Mouse (Mus musculus) heart, adult 2 months (tissue): ENCODE results near the gene Bcl11a. TPM values are rescaled to one million over a fixed set of nuclear protein-coding genes. Genes with fewer than 3 reads are reported as not detected.

Experiments
- DNase-seq, 2 experiments: peaks; one replicate each; pipeline ENCODE4 v3.0.0; 2021
- H3K27ac ChIP-seq: fragments of 200-600 bp; 2 replicates; pipeline ENCODE4 v1.8.1; 2022
- H3K27me3 ChIP-seq: fragments of 200-500 bp; 2 replicates; pipeline ENCODE4 v1.6.1; 2012; ENCODE audit warnings: mild to moderate bottlenecking, low read length, inconsistent platforms, mixed read lengths; ENCODE audit not compliant: control insufficient read depth, insufficient read depth
- H3K36me3 ChIP-seq: fragments of 200-500 bp; 2 replicates; pipeline ENCODE4 v1.6.1; 2012; ENCODE audit warnings: low read length, inconsistent platforms; ENCODE audit not compliant: control insufficient read depth, insufficient read depth
- H3K4me1 ChIP-seq: fragments of 200-500 bp; 2 replicates; pipeline ENCODE4 v1.6.1; 2011; ENCODE audit warnings: low read length; ENCODE audit not compliant: control insufficient read depth, insufficient read depth
- H3K4me3 ChIP-seq: fragments of 200-600 bp; 2 replicates; pipeline ENCODE4 v1.8.1; 2022
- H3K79me2 ChIP-seq: fragments of 200-500 bp; replicated peaks from 2 replicates; pipeline ENCODE4 v1.6.1; 2012; ENCODE audit warnings: mild to moderate bottlenecking, inconsistent platforms, low read length, moderate library complexity, mixed read lengths; ENCODE audit not compliant: control insufficient read depth, insufficient read depth
- H3K9ac ChIP-seq: fragments of 200-500 bp; 2 replicates; pipeline ENCODE4 v1.6.1; 2012; ENCODE audit warnings: low read depth, mild to moderate bottlenecking, control low read depth, inconsistent platforms, low read length, mixed read lengths
- CTCF ChIP-seq: fragments of 200-600 bp; IDR thresholded peaks from 2 replicates; pipeline ENCODE4 v1.8.1; 2022; ENCODE audit warnings: antibody characterized with exemption, mild to moderate bottlenecking, moderate library complexity
- EP300 ChIP-seq: fragments of 200-500 bp; IDR thresholded peaks from 2 replicates; pipeline ENCODE4 v1.6.1; 2011; ENCODE audit warnings: low read depth, low read length, control low read depth; ENCODE audit not compliant: insufficient read depth
- POLR2A ChIP-seq: fragments of 200-500 bp; IDR thresholded peaks from 2 replicates; pipeline ENCODE4 v1.6.1; 2011; ENCODE audit warnings: mild to moderate bottlenecking, low read depth, low read length, control low read depth; ENCODE audit not compliant: insufficient read depth
- WGBS: fragments of 180-500 bp; shearing (Covaris S2); methylation state at CpG from one replicate; pipeline ENCODE4 v1.1.7; 2018; 5-methylcytosine and 5-hydroxymethylcytosine counted together
- intact Hi-C: fragments of 180-260 bp; cut with DNase I; formaldehyde crosslinking; loops from one replicate; pipeline ENCODE4 v1.15.1; 2025
- polyA plus RNA-seq: library from polyadenylated mRNA; depleted of rRNA; stranded (reverse); fragments of >200 nt; gene quantifications from 2 replicates; pipeline ENCODE4 v1.2.3, GENCODE M21; 2012
- total RNA-seq, 2 experiments: library from RNA; stranded (reverse); gene quantifications; 2 replicates each; pipeline ENCODE4 v1.2.3; 2021

Gene Bcl11a
- total and polyA plus RNA-seq, 3 experiments, result 1.1 to 4.2 (median 2.4) TPM

GRCm38 (mm10) chr11:24078706-24079316 lies 955 bp downstream of the Bcl11a start:
- peaks cover 16% of the 10 kb centered on the region for H3K27me3 ChIP-seq
- WGBS, result under 1% methylated on average over 38 of the region's 38 CpGs
- peak overlapping the region; percentile 62 for H3K9ac ChIP-seq
- H3K4me3 ChIP-seq, result peak overlapping the region; percentile 54
- TF ChIP-seq CTCF (no peak), EP300 (no peak), POLR2A (no peak)
- DNase-seq, result peak; percentile 64 to 65
- no peaks in the 10 kb centered on the region for H3K36me3 ChIP-seq
- H3K4me1 ChIP-seq, result peaks cover 3% of the 10 kb centered on the region
- no peaks in the 10 kb centered on the region for H3K79me2 ChIP-seq
- intact Hi-C loops, result no loop called here
- peak overlapping the region; percentile 6; the same call in 1 of the 2 replicates for H3K27ac ChIP-seq

GRCm38 (mm10) chr11:24079392-24080391 lies 1.8 kb downstream of the Bcl11a start:
- TF ChIP-seq POLR2A (no peak), EP300 (no peak), CTCF (no peak)
- Histone ChIP-seq H3K4me3 (peak overlapping the region; percentile 54), H3K9ac (peak overlapping the region; percentile 71), H3K79me2 (no peaks in the 10 kb centered on the region), H3K27ac (peak overlapping the region; percentile 56; the same call in 1 of the 2 replicates), H3K36me3 (no peaks in the 10 kb centered on the region), H3K27me3 (peaks cover 14% of the 10 kb centered on the region), H3K4me1 (peaks cover 3% of the 10 kb centered on the region)
- under 1% methylated on average over 43 of the region's 43 CpGs for WGBS
- intact Hi-C loops, result loop anchor here (2.0 to 10.0 kb wide), 2 partner anchors 165 to 1221 kb away; no protein-coding TSS in a partner anchor
- peak; percentile 53 to 57 for DNase-seq

- no peak overlapping the region for H3K27ac ChIP-seq
- WGBS, result under 1% methylated on average over 28 of the region's 30 CpGs
- H3K79me2 ChIP-seq, result no peaks in the 10 kb centered on the region
- H3K36me3 ChIP-seq, result no peaks in the 10 kb centered on the region
- peaks cover 14% of the 10 kb centered on the region for H3K27me3 ChIP-seq
- peak overlapping the region; percentile 62 for H3K9ac ChIP-seq
- TF ChIP-seq CTCF (no peak), EP300 (no peak), POLR2A (no peak)
- peak; percentile 36 to 43 for DNase-seq
- H3K4me3 ChIP-seq, result peak overlapping the region; percentile 54
- peaks cover 3% of the 10 kb centered on the region for H3K4me1 ChIP-seq
- intact Hi-C loops, result loop anchor here (2.0 to 10.0 kb wide), 2 partner anchors 164 to 1220 kb away; no protein-coding TSS in a partner anchor
Observed at GRCm38 (mm10) chr11:24080541-24080940, 2.7 kb downstream of the Bcl11a start.

- peak; percentile 52 to 59 for DNase-seq
Observed at GRCm38 (mm10) chr11:24081016-24081686, 3.3 kb downstream of the Bcl11a start.

GRCm38 (mm10) chr11:24081687-24082384 lies 4.0 kb downstream of the Bcl11a start:
- Histone ChIP-seq H3K4me1 (peaks cover 3% of the 10 kb centered on the region), H3K4me3 (peak overlapping the region; percentile 54), H3K36me3 (no peaks in the 10 kb centered on the region), H3K27me3 (peaks cover 10% of the 10 kb centered on the region), H3K9ac (peak overlapping the region; percentile 17; the same call in 1 of the 2 replicates), H3K27ac (no peak overlapping the region; the same call in 1 of the 2 replicates), H3K79me2 (no peaks in the 10 kb centered on the region)
- no peak for TF ChIP-seq CTCF
- TF ChIP-seq EP300, result no peak
- no peak for TF ChIP-seq POLR2A
- intact Hi-C loops, result loop anchor here (2.0 to 10.0 kb wide), 2 partner anchors 163 to 1219 kb away; no protein-coding TSS in a partner anchor
- DNase-seq, result peak; percentile 52 to 53
- 1% methylated on average over 43 of the region's 43 CpGs for WGBS

More at GRCm38 (mm10) chr11:24081016-24081686, 3.3 kb downstream of the Bcl11a start:
- under 1% methylated on average over 34 of the region's 35 CpGs for WGBS
- Histone ChIP-seq H3K27me3 (peaks cover 12% of the 10 kb centered on the region), H3K79me2 (no peaks in the 10 kb centered on the region), H3K36me3 (no peaks in the 10 kb centered on the region), H3K4me3 (peak overlapping the region; percentile 54), H3K4me1 (peaks cover 3% of the 10 kb centered on the region), H3K9ac (no peak overlapping the region; the same call in 1 of the 2 replicates), H3K27ac (no peak overlapping the region; the same call in 1 of the 2 replicates)
- TF ChIP-seq EP300 (no peak), CTCF (peak; percentile 58)
- intact Hi-C loops, result loop anchor here (2.0 to 10.0 kb wide), 2 partner anchors 164 to 1220 kb away; no protein-coding TSS in a partner anchor
